Mouse (Mus musculus): ENCODE results near the gene Lsm14a.

DNA sequence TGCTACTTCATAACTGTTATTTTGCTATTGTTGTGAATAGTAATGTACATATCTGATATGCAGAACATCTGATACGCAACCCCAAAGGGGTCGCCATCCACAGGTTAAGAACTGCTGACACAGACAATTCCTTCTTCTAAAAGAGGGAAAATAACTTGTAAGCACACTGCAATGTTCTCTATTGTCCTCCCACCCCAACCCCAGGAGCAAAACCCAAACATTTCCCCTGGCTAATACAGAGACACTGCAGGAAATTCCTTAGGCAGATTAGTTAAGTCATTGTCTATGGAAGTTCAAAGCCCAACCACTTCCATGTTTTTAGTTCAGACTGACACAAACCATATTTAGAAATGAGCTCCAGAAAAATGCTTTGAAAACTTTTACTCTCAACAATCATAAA, 94.3 kb downstream of the Lsm14a start:
- TF ChIP-seq CTCF (IDR thresholded peaks at IDR 0.05; ENCODE audit: low read depth) (no peak), EP300 (IDR thresholded peaks at IDR 0.05; ENCODE audit: low read depth) (no peak)

Measured in liver, postnatal 0 days (tissue).